Mouse (Mus musculus) liver, embryonic 14.5 days (tissue): ENCODE data around the gene Olfr455.

ENCODE experiments used
- CTCF ChIP-seq: IDR thresholded peaks from 2 replicates; pipeline ENCODE4 v1.5.1; 2016; ENCODE audit warnings: antibody characterized with exemption, low read depth, control low read depth
- EP300 ChIP-seq: IDR thresholded peaks from 2 replicates; pipeline ENCODE4 v1.6.1; 2016; ENCODE audit warnings: antibody characterized with exemption, low read depth

DNA sequence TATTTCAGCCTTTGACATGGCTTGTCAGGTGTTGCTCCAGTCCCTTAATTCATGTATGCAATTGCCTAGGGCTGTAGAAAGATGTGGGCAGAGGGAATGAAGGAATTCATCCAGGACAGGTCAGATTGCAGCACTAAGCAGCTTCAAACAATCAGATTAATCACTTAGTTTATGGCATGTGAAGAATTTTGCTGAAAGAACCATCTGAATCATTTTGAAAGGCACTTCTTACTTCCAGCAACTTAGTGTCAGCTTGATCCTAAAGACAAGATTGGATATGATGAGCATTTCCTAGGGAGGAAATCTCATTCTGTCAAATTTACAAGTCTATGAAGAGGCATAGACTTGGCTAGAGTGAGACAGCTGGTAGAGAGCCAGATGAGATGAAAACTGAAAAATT, 38.1 kb downstream of the Olfr455 start:
- TF ChIP-seq CTCF = no peak
- no peak for TF ChIP-seq EP300
